Mouse (Mus musculus): ENCODE measurements around the gene Lsamp.

The Lsamp gene

GRCm38 (mm10) chr16:39984205-39984634 lies at the start of gene Lsamp:
Lsamp (plus strand) TSS chr16:39984361.
- peak; percentile 69 for DNase-seq (ENCODE audit: low read depth, low spot score)

- DNase-seq (ENCODE audit: low read depth, low spot score) = no peak
Measured at GRCm38 (mm10) chr16:39957686-39958085, 26.5 kb upstream of the Lsamp start.

- DNase-seq (ENCODE audit: low read depth, low spot score) = no peak
Measured at GRCm38 (mm10) chr16:39972712-39973111, 11.4 kb upstream of the Lsamp start.

- peak; percentile 27 for DNase-seq (ENCODE audit: low read depth, low spot score)
Measured at GRCm38 (mm10) chr16:39984635-39985291, 602 bp downstream of the Lsamp start.

GRCm38 (mm10) chr16:39988466-39988865 lies 4.3 kb downstream of the Lsamp start:
- no peak for DNase-seq (ENCODE audit: low read depth, low spot score)

GRCm38 (mm10) chr16:39994821-39995220 lies 10.7 kb downstream of the Lsamp start:
- DNase-seq (ENCODE audit: low read depth, low spot score) = no peak

GRCm38 (mm10) chr16:40008800-40009199 lies 24.6 kb downstream of the Lsamp start:
- DNase-seq (ENCODE audit: low read depth, low spot score) = no peak

- no peak for DNase-seq (ENCODE audit: low read depth, low spot score)
Measured at GRCm38 (mm10) chr16:40011106-40011505, 26.9 kb downstream of the Lsamp start.

- DNase-seq (ENCODE audit: low read depth, low spot score) = no peak
Measured at GRCm38 (mm10) chr16:40022611-40023010, 38.5 kb downstream of the Lsamp start.

GRCm38 (mm10) chr16:40036719-40037118 lies 52.6 kb downstream of the Lsamp start:
- DNase-seq (ENCODE audit: low read depth, low spot score) = no peak

GRCm38 (mm10) chr16:40059546-40059945 lies 75.4 kb downstream of the Lsamp start:
- no peak for DNase-seq (ENCODE audit: low read depth, low spot score)

GRCm38 (mm10) chr16:40059968-40060367 lies 75.8 kb downstream of the Lsamp start:
- DNase-seq (ENCODE audit: low read depth, low spot score) = no peak

GRCm38 (mm10) chr16:40060491-40060890 lies 76.3 kb downstream of the Lsamp start:
- no peak for DNase-seq (ENCODE audit: low read depth, low spot score)

- DNase-seq (ENCODE audit: low read depth, low spot score) = no peak
Measured at GRCm38 (mm10) chr16:40075556-40075955, 91.4 kb downstream of the Lsamp start.

GRCm38 (mm10) chr16:40080224-40080623 lies 96.1 kb downstream of the Lsamp start:
- no peak for DNase-seq (ENCODE audit: low read depth, low spot score)

GRCm38 (mm10) chr16:40104329-40104728 lies 120.2 kb downstream of the Lsamp start:
- DNase-seq (ENCODE audit: low read depth, low spot score) = no peak

GRCm38 (mm10) chr16:40182918-40183317 lies 198.8 kb downstream of the Lsamp start:
- DNase-seq (ENCODE audit: low read depth, low spot score) = no peak

- no peak for DNase-seq (ENCODE audit: low read depth, low spot score)
Measured at GRCm38 (mm10) chr16:40187987-40188590, 203.9 kb downstream of the Lsamp start.

- no peak for DNase-seq (ENCODE audit: low read depth, low spot score)
Measured at GRCm38 (mm10) chr16:40194401-40194800, 210.2 kb downstream of the Lsamp start.

- no peak for DNase-seq (ENCODE audit: low read depth, low spot score)
Measured at GRCm38 (mm10) chr16:40194839-40195238, 210.7 kb downstream of the Lsamp start.

- peak; percentile 7 for DNase-seq (ENCODE audit: low read depth, low spot score)
Measured at GRCm38 (mm10) chr16:40228627-40229026, 244.5 kb downstream of the Lsamp start.

GRCm38 (mm10) chr16:40233066-40233465 lies 248.9 kb downstream of the Lsamp start:
- no peak for DNase-seq (ENCODE audit: low read depth, low spot score)

- no peak for DNase-seq (ENCODE audit: low read depth, low spot score)
Measured at GRCm38 (mm10) chr16:40234151-40234895, 250.2 kb downstream of the Lsamp start.

Measured in embryo, embryonic 11.5 days (tissue).